Mouse (Mus musculus): ENCODE data around the gene Nisch.
A peak's percentile ranks its signal among the peaks of the same experiment; 100 is the strongest.

The Nisch gene

DNA sequence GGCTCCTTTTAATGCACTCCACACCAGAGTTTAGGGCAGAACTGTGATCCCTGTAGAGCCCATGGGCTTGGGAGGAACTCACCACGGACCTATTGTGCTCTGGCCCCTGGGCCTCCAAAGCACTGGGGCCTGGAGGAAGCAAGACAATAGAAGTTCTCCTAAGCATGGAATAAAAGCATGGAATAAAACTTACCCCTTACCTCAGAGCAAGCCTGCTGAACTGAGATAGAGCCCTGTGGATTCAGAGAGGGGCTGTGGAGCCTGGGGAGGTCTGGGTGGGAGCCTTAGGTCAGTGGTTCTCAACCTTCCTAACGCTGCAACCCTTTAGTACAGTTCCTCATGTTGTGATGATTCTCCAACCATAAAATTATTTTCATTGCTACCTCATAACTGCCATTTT, at the start of gene Nisch:
Nisch (minus strand) TSS at position 101 of the 400 bp plus-strand sequence.
- DNase-seq (ENCODE audit: low spot score) = no peak

DNA sequence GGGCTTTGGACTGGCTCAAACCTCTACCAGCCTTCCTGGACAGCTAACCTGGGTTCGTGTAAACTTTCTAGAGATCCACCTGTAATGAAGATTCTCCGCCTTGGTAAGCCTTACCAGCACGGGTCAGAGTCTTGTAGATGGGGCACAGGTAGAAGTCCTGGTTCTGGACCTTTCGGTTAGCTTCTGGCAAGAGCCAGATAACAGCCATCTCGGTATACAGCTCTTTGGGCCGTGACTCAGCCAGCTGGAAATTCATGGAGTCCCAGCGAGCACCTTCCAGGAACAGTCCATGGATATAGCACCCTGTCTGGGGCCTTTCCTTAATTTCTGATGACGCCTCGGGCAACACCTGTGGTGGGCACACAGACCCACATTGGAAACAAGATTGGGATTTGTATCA, 44.2 kb upstream of the Nisch start:
- no peak for DNase-seq (ENCODE audit: low spot score)

DNA sequence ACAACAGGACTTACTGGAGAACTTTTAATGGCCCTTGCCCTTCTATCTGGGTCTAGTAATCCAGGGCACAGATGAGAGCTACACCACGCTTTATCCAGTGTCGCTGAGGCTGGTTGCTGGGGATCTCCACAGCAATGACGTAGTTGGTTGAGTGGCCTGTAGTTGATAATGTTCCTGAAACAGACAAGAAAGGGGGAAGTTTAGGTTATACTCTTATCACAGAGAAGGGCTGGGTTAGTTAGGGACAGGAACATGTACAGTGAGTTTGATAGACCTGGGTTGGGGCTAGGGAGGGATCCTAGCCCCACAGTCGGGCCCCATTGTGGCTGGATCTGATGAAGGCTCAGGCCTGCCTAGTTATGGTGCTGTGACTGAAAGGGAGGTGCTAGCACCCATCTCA, 43.6 kb upstream of the Nisch start:
- DNase-seq (ENCODE audit: low spot score) = no peak

DNA sequence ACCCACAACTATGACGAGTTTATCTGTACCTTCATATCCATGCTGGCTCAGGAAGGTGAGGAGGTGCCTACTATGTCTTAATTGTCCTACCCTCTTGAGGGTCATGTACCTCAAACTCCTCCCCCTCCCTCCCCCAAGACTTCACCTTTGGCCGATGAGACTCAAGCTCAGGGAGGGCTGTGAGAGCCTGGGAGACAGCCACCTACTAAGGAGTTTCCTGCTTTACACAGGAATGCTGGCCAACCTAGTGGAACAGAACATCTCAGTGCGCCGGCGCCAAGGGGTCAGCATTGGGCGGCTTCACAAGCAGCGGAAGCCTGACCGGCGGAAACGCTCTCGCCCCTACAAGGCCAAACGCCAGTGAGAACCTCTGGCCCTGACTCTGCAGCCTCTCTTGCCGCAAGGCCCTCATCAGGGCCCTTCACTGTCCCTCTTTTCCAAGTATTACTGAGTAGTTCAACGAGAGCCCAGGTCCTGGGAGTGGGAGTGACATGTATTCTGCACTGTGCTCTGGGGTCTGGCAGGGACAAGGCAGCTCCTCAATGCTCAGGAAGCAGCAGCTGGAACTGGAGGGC, 41.8 kb upstream of the Nisch start:
- no peak for DNase-seq (ENCODE audit: low spot score)

DNA sequence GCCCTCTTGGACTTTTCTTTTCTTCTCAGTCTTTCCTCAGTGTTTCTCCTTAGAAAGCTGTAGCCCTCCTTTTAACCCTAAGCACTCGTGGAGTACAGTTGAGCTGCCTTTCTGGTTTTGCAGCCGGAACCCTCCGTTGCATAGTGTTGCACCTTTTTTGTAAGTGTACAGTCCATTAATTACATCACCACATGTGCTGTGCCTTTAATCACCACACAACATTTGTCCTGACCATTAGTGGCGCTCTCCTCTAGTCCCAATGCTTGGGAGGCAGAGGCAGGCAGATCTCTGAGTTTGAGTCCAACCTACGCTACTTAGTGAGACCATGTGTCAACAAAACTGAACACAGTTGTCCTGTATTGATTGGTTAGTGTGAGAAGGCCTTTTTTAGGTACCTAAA, 35.3 kb upstream of the Nisch start:
- no peak for DNase-seq (ENCODE audit: low spot score)

DNA sequence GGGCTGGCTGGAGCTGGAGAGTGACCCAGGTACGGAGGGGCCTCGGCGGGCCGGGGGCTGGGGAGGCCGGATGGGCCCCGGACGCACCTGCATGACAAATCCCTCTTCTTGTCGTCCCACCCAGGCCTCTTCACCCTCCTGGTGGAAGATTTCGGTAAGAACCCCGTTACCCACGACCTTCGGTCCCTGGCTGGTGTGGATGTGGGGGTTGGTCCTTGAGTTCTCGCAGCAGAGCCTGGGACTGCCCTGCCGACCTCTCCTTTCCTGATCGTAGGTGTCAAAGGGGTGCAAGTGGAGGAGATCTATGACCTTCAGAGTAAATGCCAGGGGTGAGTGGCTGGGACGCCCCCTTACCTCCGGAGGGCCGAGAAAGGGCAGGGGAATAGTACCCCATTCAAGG, 34.9 kb upstream of the Nisch start:
- DNase-seq (ENCODE audit: low spot score) = no peak

DNA sequence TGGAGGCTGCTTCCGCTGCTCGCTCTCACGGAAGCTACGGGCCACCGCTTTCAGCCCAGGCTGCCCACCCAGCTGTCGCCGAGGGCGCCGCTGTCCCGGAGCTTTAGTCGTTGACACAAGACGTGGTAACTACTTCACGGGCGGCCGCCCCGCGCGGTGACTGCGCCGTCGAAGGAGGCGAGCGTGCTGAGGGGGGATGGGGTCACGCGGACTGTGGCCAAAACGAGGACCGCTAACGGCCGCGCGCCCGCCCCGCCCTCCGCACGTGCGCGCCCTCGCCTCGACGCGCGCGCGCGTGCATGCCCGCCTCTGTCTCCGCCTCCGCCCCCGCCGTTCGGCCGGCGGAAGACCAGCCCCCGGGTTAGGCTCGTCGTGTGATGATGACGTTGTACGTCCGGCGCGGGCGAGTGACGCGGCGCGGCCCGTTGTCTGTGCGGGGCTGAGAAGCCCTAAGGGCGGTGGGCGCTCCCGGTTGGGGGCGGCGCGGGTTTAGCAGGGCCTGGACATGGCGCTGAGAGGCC, 34.4 kb upstream of the Nisch start, which contains the start of the genes Phf7 and Bap1:
Phf7 (minus strand) TSS at position 234 of the 521 bp plus-strand sequence.
Bap1 (plus strand) TSS at position 367 of the 521 bp plus-strand sequence.
- DNase-seq (ENCODE audit: low spot score) = peak; percentile 90

DNA sequence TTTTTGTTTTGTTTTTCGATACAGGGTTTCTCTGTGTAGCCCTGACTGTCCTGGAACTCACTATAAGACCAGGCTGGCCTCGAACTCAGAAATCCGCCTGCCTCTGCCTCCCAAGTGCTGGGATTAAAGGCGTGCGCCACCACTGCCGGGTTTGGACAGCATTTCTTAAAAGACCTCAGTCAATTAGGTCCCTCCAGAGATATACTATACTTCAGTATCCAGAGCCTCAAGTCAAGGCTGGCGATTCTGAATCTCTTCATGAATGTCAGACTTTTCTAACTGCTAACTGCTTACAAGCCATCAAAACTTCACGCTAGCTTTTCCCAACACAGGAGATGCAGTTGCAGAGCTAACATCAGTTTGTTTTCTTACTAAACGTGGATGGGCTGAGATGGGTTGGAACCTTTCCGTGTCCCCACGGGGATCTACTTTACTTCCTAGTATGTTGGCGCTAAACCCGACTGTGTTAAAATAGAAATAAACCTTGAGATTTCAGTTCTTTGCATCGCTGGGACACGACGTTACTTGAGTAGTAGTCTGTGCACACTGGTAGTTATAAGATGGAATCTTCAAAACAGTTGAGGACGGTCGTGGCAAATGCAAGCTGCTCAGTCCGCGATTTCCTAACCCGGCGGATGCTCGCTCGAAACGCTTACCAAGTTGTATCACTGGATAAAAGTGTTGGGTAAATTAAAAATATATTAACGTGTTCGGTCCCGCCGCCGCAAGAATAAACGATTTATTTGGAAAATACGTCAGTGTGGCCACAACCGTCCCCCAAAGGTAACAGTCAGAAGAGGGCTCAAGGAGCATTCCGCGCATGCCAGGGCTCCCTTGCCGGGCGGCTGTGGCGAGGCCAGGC, 33.7 kb upstream of the Nisch start:
- DNase-seq (ENCODE audit: low spot score) = no peak

DNA sequence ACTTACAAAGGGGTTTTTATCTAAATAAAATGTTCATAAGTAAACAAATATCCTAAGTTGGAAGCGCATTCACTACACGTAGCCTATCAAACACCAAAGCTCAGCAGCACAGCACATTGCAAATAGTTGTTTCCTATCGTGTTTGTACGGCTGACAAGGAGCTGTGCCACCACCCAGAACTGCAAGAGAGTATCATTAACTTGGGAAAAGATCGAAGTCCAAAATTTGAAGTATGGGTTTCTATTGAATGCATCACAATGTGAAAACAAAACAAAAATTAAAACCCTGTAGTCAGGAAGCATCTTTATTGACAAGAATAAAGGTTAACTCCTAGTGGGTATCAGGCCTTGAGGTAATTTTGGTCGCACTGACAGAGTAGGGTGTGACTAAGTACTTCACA, 31.6 kb upstream of the Nisch start:
- DNase-seq (ENCODE audit: low spot score) = no peak

DNA sequence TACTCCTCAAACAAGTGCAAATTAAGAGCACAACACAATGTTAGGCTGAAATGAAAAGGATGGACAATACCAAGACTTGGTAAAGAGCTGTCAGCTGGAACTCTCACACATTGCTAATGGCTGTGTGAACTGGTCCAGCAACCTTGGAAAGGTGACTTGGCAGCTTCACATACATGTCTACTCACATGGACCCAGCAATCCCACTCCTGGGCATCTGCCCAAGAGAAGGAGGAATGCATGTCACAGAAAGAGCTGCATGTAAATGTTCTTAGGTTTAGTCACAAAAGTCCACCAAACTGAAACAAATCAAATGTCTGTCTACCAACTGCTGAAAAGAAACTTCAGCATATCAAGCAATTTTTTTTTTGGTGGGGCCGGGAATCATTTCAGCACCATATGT, 29.2 kb upstream of the Nisch start:
- DNase-seq (ENCODE audit: low spot score) = no peak

DNA sequence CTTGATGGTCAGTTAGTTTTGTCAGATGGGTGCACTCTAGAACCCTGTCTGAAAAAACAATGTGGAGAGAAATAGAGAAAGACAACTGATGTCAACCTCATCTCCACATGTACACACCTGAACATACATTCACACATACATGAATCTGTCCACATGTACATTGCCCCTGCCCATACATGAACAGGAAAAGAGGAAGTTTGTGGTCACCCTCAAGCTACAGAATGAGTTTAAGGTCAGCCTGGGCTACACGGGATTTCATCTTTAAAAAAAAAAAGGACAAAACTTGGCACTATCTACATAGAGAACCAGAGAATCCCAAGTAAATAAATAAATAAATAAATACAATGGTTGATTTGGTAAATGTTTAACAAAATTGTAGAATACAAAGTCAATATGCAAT, 28.0 kb upstream of the Nisch start:
- DNase-seq (ENCODE audit: low spot score) = no peak

DNA sequence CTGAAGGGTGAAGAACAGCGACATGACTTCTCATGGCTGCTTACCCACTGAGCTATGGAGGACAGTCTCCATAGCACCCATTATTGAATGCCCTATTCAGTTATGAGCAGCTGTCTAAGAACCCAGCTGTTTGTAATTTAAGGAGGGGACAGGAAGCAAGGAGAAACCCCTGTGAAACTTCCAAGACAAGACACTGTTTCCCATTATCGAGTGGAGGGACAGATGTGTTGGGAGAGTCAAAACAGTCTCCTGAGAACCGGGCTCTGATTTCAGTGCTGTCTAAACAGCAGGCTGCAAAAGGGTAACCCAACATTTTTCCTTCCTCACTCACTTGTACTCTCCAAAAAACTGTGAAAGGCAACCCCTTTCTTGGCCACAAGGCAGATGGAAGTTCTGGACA, 23.8 kb upstream of the Nisch start:
- DNase-seq (ENCODE audit: low spot score) = no peak

DNA sequence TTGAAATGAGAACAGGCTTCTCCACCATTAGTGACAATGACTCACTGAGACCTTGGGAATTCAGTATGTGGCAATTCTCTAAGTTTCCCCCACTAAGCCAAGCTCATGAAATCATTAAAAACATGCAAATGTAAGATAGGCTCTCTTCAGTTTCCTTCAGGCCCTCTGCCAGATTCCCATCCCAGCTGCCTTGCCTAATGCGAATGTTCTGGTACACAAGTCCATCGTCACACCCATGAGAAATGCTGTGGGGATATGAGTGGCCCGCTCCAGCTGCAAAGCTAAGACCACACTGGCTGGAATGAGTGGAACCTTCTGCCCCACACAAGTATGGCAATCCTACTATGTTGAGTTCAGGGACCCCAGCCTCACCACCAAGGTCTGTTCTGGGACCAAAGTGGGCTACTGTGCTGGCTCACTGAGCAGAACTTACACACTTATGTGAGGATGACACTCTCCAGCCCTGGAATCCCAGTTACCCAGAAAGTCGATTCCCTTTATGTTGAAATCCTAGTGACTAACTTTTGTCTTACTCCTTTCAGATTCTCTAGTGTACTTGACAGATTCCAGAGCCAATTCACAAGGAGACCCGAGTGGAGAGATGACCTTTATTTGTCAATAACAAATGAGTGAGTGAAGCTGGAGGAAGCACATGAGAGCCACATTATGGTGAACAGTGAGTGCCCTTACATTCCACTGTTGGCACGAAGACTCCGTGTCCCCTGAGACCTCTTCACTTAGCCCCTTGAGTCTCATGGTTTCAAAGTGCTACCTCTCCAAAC, 20.5 kb upstream of the Nisch start:
- no peak for DNase-seq (ENCODE audit: low spot score)

DNA sequence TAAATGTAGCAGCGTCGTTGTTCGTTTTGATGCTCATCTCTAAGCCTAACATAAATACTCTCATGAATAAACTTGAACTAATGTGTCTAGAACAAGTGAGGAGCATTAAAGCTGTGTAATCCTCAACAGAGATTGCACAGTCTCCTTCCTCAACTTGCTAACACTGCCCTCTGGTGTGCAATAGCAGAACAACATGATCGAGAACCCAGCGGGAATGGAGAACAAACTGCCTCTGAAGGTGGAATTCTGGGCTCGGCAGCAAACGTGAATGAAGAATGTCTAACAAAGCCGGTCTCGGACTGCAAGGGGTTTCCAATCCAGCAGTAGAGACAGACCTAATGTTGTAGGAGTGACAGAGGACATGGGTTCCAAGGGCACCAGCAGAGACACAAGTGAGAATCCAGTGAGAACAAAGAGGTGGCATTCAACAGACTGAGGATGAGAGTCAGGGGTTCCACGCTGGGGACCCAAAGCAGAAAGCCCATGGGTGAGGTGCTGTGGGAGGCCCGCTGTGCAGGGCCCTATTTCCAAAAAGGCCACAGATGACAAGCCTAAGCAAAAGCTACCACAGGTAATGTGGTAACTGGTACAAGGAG, 17.3 kb upstream of the Nisch start:
- peak; percentile 59 for DNase-seq (ENCODE audit: low spot score)

DNA sequence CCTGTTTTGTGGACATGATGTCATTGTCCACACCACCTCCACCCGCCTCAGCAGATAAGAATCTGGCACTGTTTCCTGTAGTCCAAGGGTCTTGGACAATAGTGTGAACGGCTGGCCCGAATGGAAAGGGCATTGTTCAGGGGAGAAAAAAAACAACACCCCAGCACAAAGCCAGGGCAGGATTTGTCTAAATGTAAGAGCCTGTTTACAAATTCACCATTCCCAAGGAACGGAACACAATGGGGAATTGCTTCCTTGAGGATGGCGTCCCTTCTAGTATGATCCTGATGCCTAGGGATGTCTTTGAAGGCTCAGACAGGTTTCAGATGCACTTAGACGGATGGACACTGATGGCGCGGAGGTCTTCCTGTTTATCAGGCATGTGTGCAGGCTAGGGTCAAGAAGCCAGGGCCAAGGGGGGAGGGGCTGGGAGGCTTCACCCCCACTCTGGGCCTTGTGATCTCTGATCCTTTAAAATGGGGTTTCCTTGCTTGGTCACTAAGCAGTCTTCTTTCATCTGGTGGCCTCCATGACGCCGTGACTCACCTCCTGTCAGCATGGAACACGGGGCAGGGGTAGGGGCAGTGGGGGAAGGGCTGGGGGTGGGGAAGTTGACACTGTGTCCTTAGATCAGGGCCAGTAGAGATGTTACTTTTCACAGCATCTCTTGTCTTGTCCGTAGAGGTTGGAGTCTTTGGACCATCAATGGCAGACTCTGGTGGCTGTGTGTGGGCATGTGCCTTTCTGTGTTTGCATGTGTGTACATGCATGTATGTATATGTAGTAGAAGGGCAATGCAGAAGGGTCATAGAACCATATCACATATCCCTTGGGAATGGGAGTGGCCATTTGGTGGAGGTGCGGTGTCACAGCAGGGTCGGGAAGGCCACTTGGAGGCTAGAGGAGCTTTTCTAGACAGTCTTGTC, 16.6 kb upstream of the Nisch start:
- no peak for DNase-seq (ENCODE audit: low spot score)

DNA sequence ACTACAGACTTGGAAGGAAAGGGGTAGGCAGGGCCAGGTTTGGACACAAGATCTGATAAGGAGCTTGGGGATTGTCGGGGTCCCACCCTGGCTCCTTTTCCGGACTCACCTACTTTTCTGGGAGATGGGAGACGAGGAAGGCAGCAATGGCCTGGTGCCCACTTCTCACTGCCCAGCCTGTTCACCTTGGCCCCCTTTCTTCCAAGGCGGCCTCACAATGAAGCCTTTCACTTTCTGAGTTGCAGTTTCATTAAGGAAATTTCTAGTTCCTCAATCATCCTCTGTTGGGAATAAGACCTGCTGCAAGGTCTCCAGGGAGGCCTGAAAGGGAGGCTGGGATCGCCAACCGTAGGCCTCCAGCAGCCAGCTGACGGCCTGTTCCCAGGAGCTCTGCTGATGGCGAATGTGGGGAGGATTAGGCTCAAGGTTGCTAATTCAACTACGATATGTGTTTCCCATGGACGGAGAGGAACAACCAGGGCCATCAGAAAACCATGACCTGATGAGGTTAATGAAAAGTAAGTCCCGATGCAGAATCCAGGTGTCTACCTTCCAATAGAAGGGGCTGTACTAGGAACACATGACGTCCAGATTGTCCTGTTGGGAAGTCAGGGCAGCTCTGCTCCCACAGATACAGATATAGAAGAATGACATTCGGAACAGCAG, 15.8 kb upstream of the Nisch start:
- no peak for DNase-seq (ENCODE audit: low spot score)

DNA sequence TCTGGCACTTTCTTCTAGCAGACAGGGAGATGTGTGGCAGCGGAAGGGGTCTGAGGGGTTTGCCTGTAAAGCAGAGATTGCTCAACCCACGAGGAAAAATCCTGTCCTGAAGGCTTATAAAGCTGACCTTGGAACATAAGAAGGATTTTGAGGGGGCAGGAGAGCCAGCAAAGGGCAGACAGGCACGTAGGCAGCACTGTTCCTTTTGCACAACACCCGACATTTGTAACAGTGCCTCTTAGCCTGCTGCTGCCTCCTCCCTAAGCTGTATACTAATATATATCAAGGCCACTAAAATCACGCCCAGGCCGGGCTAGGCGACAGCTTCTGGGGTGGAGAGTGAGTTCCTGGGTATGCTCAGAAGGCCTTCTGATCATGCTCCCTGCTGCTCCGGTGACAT, 13.7 kb upstream of the Nisch start:
- no peak for DNase-seq (ENCODE audit: low spot score)

DNA sequence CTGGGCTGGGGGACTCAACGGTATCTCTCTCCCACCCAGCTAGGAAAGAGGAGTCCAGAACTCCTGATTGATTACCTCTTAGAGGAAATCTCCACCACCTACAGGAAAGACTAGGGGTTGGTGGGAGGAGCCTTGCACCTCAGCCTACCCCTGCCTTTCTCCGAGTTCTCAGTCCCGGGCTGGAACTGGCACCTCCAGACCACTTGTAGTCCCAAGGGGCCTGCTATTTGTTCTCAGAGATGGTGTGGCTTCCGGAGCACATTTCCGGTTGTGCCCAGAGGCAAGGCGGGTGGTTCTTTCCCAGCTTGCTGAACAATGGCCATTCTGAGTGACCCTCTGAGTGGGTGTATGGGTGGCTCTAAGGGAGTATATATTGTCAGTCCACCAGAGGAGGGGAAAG, 11.5 kb upstream of the Nisch start:
- no peak for DNase-seq (ENCODE audit: low spot score)

DNA sequence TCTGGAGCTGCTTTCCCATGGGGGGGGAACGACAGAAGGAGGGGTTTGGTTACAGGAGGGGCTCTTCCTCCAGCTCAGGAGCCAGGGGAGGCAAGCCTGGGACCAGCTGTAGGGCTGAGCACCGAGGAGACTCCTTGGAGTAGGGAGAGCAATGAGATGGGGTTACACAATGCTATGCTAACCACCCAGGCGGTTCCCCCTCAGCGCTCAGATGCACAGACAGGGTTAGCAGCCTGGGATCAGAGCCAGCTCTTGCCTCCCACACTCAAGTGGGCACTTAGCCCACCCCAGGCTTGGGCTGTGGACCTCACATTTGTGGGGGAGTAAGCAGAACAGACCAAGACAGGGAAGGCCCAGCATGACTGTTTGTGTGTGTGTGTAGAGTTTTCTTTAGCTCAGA, 10.2 kb upstream of the Nisch start:
- DNase-seq (ENCODE audit: low spot score) = no peak

DNA sequence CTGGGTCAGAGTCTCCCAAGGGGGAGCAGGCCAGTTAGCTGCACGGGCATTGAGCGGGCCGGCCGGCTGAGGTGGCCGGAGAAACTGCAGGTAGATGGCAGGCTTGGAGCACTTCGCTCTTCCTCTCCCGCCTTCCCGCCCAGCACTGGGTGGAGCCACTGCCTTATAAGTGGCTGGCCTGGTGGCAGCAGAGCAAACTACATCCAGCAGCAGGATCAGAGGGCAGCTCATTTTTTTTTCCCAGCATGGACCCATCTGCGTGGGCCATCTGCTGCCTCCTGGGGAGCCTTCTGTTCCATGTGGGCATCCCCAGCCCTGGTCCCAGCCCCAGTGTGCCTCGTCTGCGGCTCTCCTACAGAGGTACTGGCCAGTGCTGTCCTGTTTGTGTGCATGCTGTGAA, 920 bp upstream of the Nisch start, which contains the start of gene Sema3g:
Sema3g (plus strand) TSS at position 195 of the 400 bp plus-strand sequence.
- DNase-seq (ENCODE audit: low spot score) = no peak

Measured in left cerebral cortex, adult 11 months (tissue).